Mouse (Mus musculus): ENCODE data around the gene Ttc41. TPM values are rescaled to one million over a fixed set of nuclear protein-coding genes. Genes with fewer than 3 reads are reported as not detected.
A peak's percentile ranks its signal among the peaks of the same experiment; 100 is the strongest.

The Ttc41 gene
- total RNA-seq, 2 experiments from 2014 or later = 1.2 to 1.3 TPM

GRCm38 (mm10) chr10:86783561-86783960, 78.0 kb downstream of the Ttc41 start:
- no peak for DNase-seq (ENCODE audit: low spot score in 2 of 2)

GRCm38 (mm10) chr10:86784126-86784675, 78.6 kb downstream of the Ttc41 start:
- DNase-seq (ENCODE audit: low spot score in 2 of 2) = no peak

- DNase-seq (ENCODE audit: low spot score in 2 of 2) = no peak
Observed at GRCm38 (mm10) chr10:86785396-86785795, 79.8 kb downstream of the Ttc41 start.

GRCm38 (mm10) chr10:86786083-86786482, 80.5 kb downstream of the Ttc41 start:
- no peak for DNase-seq (ENCODE audit: low spot score in 2 of 2)

GRCm38 (mm10) chr10:86788193-86788592, 82.6 kb downstream of the Ttc41 start:
- DNase-seq (ENCODE audit: low spot score in 2 of 2) = no peak

GRCm38 (mm10) chr10:86789146-86789672, 83.6 kb downstream of the Ttc41 start:
- DNase-seq (ENCODE audit: low spot score in 2 of 2) = peak; percentile 44 to 63

GRCm38 (mm10) chr10:86791507-86792184, 86.0 kb downstream of the Ttc41 start:
- DNase-seq (ENCODE audit: low spot score in 2 of 2) = no peak

GRCm38 (mm10) chr10:86793509-86793951, 87.9 kb downstream of the Ttc41 start:
- no peak for DNase-seq (ENCODE audit: low spot score in 2 of 2)

- DNase-seq (ENCODE audit: low spot score in 2 of 2) = no peak
Observed at GRCm38 (mm10) chr10:86794196-86794595, 88.6 kb downstream of the Ttc41 start.

- DNase-seq (ENCODE audit: low spot score in 2 of 2) = no peak
Observed at GRCm38 (mm10) chr10:86794794-86795535, 89.4 kb downstream of the Ttc41 start.

GRCm38 (mm10) chr10:86796073-86796741, 90.6 kb downstream of the Ttc41 start:
- DNase-seq (ENCODE audit: low spot score in 2 of 2) = no peak

GRCm38 (mm10) chr10:86807362-86807761, 101.8 kb downstream of the Ttc41 start:
- DNase-seq (ENCODE audit: low spot score in 2 of 2) = no peak

- no peak for DNase-seq (ENCODE audit: low spot score in 2 of 2)
Observed at GRCm38 (mm10) chr10:86808013-86808758, 102.6 kb downstream of the Ttc41 start.

GRCm38 (mm10) chr10:86810000-86810399, 104.4 kb downstream of the Ttc41 start:
- peak in 1 of 2 experiments; percentile 63 for DNase-seq (ENCODE audit: low spot score in 2 of 2)

- DNase-seq (ENCODE audit: low spot score in 2 of 2) = no peak
Observed at GRCm38 (mm10) chr10:86810612-86811011, 105.0 kb downstream of the Ttc41 start.

GRCm38 (mm10) chr10:86814292-86815131, 108.9 kb downstream of the Ttc41 start:
- DNase-seq (ENCODE audit: low spot score in 2 of 2) = no peak

GRCm38 (mm10) chr10:86815133-86815532, 109.5 kb downstream of the Ttc41 start:
- no peak for DNase-seq (ENCODE audit: low spot score in 2 of 2)

- peak in 1 of 2 experiments; percentile 54 for DNase-seq (ENCODE audit: low spot score in 2 of 2)
Observed at GRCm38 (mm10) chr10:86819649-86820165, 114.1 kb downstream of the Ttc41 start.

- peak in 1 of 2 experiments; percentile 67 for DNase-seq (ENCODE audit: low spot score in 2 of 2)
Observed at GRCm38 (mm10) chr10:86821014-86821413, 115.4 kb downstream of the Ttc41 start.
